Mouse (Mus musculus) ovary, postnatal 10 days (tissue): ENCODE measurements around the gene Abcd2.

ENCODE experiments used
- DNase-seq: peaks from one replicate; pipeline ENCODE4 v3.0.0; 2022; ENCODE audit warnings: low spot score

Gene Abcd2

GRCm38 (mm10) chr15:91191412-91192222 lies at the start of gene Abcd2:
Gene Abcd2 (minus strand): TSS chr15:91191799.
- peak; percentile 36 for DNase-seq

- no peak for DNase-seq
These were observed 49.2 kb upstream of the Abcd2 start for GRCm38 (mm10) chr15:91240683-91241335.

- DNase-seq: no peak
These were observed 45.7 kb upstream of the Abcd2 start for GRCm38 (mm10) chr15:91237294-91237693.

GRCm38 (mm10) chr15:91206518-91206917 lies 14.9 kb upstream of the Abcd2 start:
- no peak for DNase-seq

- no peak for DNase-seq
These were observed 11.9 kb upstream of the Abcd2 start for GRCm38 (mm10) chr15:91203521-91203920.

GRCm38 (mm10) chr15:91202486-91202885 lies 10.9 kb upstream of the Abcd2 start:
- no peak for DNase-seq

GRCm38 (mm10) chr15:91200833-91201232 lies 9.2 kb upstream of the Abcd2 start:
- DNase-seq: no peak

- DNase-seq: no peak
These were observed 7.8 kb upstream of the Abcd2 start, which contains the start of gene CN725425 for GRCm38 (mm10) chr15:91199256-91199905. Gene CN725425 (plus strand): TSS chr15:91199494.

GRCm38 (mm10) chr15:91192223-91192598 lies 612 bp upstream of the Abcd2 start:
- no peak for DNase-seq

- no peak for DNase-seq
These were observed 936 bp downstream of the Abcd2 start for GRCm38 (mm10) chr15:91190519-91191207.

- no peak for DNase-seq
These were observed 1.6 kb downstream of the Abcd2 start for GRCm38 (mm10) chr15:91190026-91190425.

- DNase-seq: no peak
These were observed 5.2 kb downstream of the Abcd2 start for GRCm38 (mm10) chr15:91186358-91186757.

GRCm38 (mm10) chr15:91179911-91180622 lies 11.5 kb downstream of the Abcd2 start:
- DNase-seq: no peak

- no peak for DNase-seq
These were observed 12.8 kb downstream of the Abcd2 start for GRCm38 (mm10) chr15:91178656-91179314.

- no peak for DNase-seq
These were observed 19.4 kb downstream of the Abcd2 start for GRCm38 (mm10) chr15:91172193-91172592.

GRCm38 (mm10) chr15:91171332-91171731 lies 20.3 kb downstream of the Abcd2 start:
- DNase-seq: no peak

GRCm38 (mm10) chr15:91170602-91171328 lies 20.8 kb downstream of the Abcd2 start:
- DNase-seq: no peak

GRCm38 (mm10) chr15:91167850-91168562 lies 23.6 kb downstream of the Abcd2 start:
- DNase-seq: no peak

- DNase-seq: no peak
These were observed 26.6 kb downstream of the Abcd2 start for GRCm38 (mm10) chr15:91165021-91165420.

GRCm38 (mm10) chr15:91163454-91163853 lies 28.1 kb downstream of the Abcd2 start:
- no peak for DNase-seq
